Comparison of ENCODE assay signal across 8 mouse cellular contexts in the genomic region with DNA sequence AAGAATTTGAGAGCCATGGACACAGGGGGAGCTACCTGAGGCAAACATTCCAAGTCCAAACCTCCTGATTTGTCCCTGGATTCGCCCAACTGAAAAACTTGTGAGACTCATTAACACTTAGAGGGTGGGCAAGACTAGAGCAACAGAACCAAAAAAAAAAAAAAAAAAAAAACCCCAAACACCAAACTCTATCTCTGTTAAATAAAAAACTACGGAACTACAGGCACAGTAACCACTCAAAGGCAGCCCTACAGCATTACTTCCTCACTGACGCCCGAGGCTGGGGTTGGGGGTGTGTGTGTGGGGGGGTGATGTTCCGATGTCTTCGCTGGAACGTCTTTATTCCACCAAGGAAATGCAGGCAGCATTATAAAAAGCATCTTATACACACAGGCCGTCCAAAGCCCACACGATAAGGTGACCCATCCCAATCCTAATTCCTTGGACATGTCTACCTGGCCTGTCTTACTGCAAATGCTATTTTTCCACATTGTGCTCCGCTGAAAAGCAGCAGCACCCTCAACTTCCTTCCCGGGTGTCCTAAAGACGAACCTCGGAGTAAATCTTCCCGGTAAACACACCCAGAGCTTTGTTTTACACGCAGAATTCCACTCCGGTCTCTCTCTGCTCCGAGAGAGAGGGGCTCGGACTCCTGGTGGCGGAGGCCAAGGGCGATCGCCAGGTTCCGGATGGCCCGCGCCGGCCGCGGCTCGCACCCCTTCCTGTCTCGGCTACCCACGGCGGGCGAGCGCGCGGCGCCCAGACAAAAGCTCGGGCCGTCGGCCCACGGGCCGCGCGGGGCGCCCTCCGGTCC. TPM values are rescaled to one million over a fixed set of nuclear protein-coding genes. Genes with fewer than 3 reads are reported as not detected.
DNase-seq lines count a peak whose midpoint lies in the region; ATAC-seq and TF ChIP-seq lines count a peak whose summit lies in the region.

No protein-coding gene starts in this region.

- no peak for DNase-seq in layer of hippocampus, adult 2 months (ENCODE audit: low spot score in 2 of 2)
- DNase-seq in layer of hippocampus, adult 9-11 months = no peak
- peak; percentile 38 for DNase-seq in adrenal gland, postnatal 25 days
- peak; percentile 25 to 54 for DNase-seq in kidney, postnatal 25 days
- peak; percentile 60 for DNase-seq in thymus, postnatal 4 days
- no peak for DNase-seq in left cerebral cortex, adult 8-10 months (ENCODE audit: low spot score in 2 of 2)

- peak overlapping the region; percentile 77 for H3K4me3 ChIP-seq in layer of hippocampus, adult 2 months
- H3K4me3 ChIP-seq in heart, embryonic 11.5 days (ENCODE audit: low read depth, low read length) = peak overlapping the region; percentile 86
- H3K4me3 ChIP-seq in midbrain, embryonic 12.5 days = peak overlapping the region; percentile 97

- whole genome bisulfite sequencing in heart, embryonic 11.5 days (ENCODE audit: insufficient replicate concordance) = 2% methylated on average over 36 of the region's 45 CpGs
- 4% methylated on average over 45 of the region's 45 CpGs for WGBS in midbrain, embryonic 12.5 days

- H3K27ac ChIP-seq in layer of hippocampus, adult 2 months = peak overlapping the region; percentile 23; the same call in 1 of the 2 replicates
- H3K27ac ChIP-seq in heart, embryonic 11.5 days (ENCODE audit: low read depth, low read length) = peak overlapping the region; percentile 90
- H3K27ac ChIP-seq in midbrain, embryonic 12.5 days (replicated peaks) = peak overlapping the region; percentile 94

- no peaks in the 10 kb centered on the region for H3K36me3 ChIP-seq in heart, embryonic 11.5 days (ENCODE audit: control insufficient read depth, insufficient read depth, low read length)
- no peaks in the 10 kb centered on the region for H3K36me3 ChIP-seq in midbrain, embryonic 12.5 days

- H3K9ac ChIP-seq in heart, embryonic 11.5 days (ENCODE audit: low read depth, low read length) = peak overlapping the region; percentile 92
- H3K9ac ChIP-seq in midbrain, embryonic 12.5 days (replicated peaks) = peak overlapping the region; percentile 98

- H3K9me3 ChIP-seq in heart, embryonic 11.5 days (replicated peaks; ENCODE audit: control insufficient read depth, low read length) = no peaks in the 10 kb centered on the region
- H3K9me3 ChIP-seq in midbrain, embryonic 12.5 days = no peaks in the 10 kb centered on the region

- no peak for ATAC-seq in heart, embryonic 11.5 days (replicated peaks; ENCODE audit: insufficient number of reproducible peaks, low FRiP score, low TSS enrichment)
- ATAC-seq in midbrain, embryonic 12.5 days (ENCODE audit: low FRiP score, low read depth) = no peak

- TF ChIP-seq CTCF in layer of hippocampus, adult 2 months (conservative IDR thresholded peaks at IDR 0.05) = no peak

- H3K4me2 ChIP-seq in heart, embryonic 11.5 days = peak overlapping the region; percentile 85
- H3K4me2 ChIP-seq in midbrain, embryonic 12.5 days (replicated peaks) = peak overlapping the region; percentile 79

- peaks cover 11% of the 10 kb centered on the region for H3K4me1 ChIP-seq in heart, embryonic 11.5 days (ENCODE audit: control insufficient read depth, insufficient read depth, low read length)
- peaks cover 34% of the 10 kb centered on the region for H3K4me1 ChIP-seq in midbrain, embryonic 12.5 days

- no peaks in the 10 kb centered on the region for H3K27me3 ChIP-seq in heart, embryonic 11.5 days (ENCODE audit: control insufficient read depth, insufficient read depth, low read length)
- H3K27me3 ChIP-seq in midbrain, embryonic 12.5 days = no peaks in the 10 kb centered on the region

RNA-seq across cellular contexts. Expression of a gene that starts 49.3 kb away (rescaled TPM):
- 10 to 100 TPM; 53.7 to 54.1 TPM for total RNA-seq in layer of hippocampus, adult 2 months (2021)
- 20.8 and 37.1 TPM in 2 replicates for total RNA-seq in adrenal gland, postnatal 25 days (2021)
- polyA plus RNA-seq in heart, embryonic 11.5 days (2014; fragmentation: Nextera tagmentation; extraction: Ambion mirVana) = 32.4 and 36.0 TPM in 2 replicates
- 52.0 and 53.1 TPM in 2 replicates for polyA plus RNA-seq in midbrain, embryonic 12.5 days (2016; fragmentation: Nextera tagmentation; extraction: Ambion mirVana)
- 10 to 100 TPM; 52.6 to 75.9 (median 58.6) TPM for total RNA-seq in left cerebral cortex, adult 8-10 months (2022)

Comparison
In these comparisons a context has a peak if more than half of its experiments do, and no peak if none do; other contexts are left out.
1. DNase-seq: peak in adrenal gland, postnatal 25 days (single experiment), kidney, postnatal 25 days (2 of 2) and thymus, postnatal 4 days (single experiment); none in layer of hippocampus, adult 2 months (0 of 2), layer of hippocampus, adult 9-11 months (single experiment) and left cerebral cortex, adult 8-10 months (0 of 2).
2. H3K27ac ChIP-seq: peak in every context shown above with its lines; median percentile 94 in midbrain, embryonic 12.5 days; 90 in heart, embryonic 11.5 days; 23 in layer of hippocampus, adult 2 months.
3. Peak in every context shown above with its lines, with median percentiles within 50 percentile points of each other: H3K4me3 ChIP-seq.